Mouse (Mus musculus) heart, postnatal 10 days (tissue): ENCODE measurements at regions not wholly inside any gene's neighbourhood (a gene's known extent, or its start where the extent isn't known, plus 50 kb on each side); places are given as distances from the start of the nearest gene placed in this dataset.

Experiments
- DNase-seq, 2 experiments: peaks; one replicate each; pipeline ENCODE4 v3.0.0; 2021
- intact Hi-C: fragments of 180-260 bp; cut with DNase I; formaldehyde crosslinking; loops from one replicate; pipeline ENCODE4 v1.15.1; 2025

DNA sequence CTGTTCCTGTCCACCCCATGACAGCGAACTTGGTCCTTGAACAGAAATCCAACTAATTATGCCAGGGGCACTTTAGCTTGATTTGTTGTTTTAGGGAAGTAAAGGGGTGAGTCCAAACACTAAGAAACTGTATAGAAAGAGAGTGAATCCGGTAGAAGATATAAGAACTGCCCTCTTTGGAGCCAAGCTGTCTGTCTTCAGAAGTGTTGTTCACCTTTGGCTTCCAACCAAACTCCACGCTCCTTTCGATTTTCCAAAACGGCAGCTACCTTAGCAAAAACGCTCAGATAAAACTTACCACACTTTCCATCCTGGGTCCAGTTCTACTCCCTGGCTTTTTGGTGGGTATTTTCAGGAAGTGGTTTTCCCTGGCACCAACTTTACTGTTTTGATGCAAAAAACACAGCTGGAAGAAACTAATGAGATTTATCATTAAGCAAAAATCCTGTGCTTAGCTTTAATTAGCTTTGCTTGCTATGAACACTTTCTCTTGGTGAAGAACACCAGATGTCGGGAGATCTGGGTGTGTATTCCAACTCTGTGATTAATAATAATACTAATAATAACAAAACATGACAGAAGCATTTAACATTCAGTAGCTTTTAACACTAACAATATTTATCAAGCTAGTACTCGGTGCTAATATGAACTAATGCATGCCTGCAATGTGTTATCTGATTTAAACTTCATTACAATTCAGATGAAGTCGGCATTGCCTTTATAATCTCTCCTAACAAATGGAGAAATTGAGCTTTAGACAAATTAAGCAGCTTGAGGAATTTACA lies 365.3 kb downstream of the Ets1 start:
- peak in 1 of 2 experiments; percentile 21 for DNase-seq
- intact Hi-C loops = no loop called here

DNA sequence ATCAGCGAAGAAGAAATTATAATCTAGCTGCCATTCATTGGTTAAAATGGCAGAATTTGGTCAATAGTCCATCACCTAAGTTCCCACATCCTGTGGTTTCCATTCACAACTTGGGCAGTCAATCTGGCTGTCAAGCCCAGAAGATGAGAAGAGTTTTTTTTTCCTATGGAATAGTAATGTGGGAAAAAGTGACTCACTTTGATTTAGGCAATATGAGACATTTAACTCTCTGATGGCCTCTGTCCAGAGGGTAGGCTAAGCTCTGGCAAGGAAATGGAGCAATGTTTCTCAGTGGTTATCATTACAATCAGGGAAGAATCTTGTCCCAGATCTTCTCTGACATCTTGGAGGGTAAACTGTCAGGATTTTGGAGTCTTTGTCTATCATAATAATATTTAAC lies 367.9 kb downstream of the Ets1 start:
- DNase-seq = no peak
- intact Hi-C loops = no loop called here

DNA sequence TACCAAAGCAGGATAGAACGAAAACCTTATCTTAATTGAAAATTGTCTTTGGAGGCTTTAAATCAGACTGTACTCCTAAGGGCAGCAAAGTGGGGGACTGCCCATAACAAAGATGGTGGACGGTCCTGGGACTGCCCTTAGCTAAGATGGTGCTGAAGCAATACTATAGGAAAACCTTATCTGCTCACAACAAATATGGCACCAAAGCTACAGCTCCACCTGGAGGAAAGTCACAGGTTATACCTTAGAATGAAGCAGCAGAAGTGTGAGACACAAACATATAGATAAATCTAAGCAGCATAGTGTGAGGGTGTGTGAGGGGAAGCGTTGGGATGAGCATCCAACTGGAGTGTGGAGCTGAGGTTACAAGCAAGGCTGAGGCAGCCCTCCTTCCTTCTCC lies 368.5 kb downstream of the Ets1 start:
- DNase-seq = no peak
- intact Hi-C loops = no loop called here

DNA sequence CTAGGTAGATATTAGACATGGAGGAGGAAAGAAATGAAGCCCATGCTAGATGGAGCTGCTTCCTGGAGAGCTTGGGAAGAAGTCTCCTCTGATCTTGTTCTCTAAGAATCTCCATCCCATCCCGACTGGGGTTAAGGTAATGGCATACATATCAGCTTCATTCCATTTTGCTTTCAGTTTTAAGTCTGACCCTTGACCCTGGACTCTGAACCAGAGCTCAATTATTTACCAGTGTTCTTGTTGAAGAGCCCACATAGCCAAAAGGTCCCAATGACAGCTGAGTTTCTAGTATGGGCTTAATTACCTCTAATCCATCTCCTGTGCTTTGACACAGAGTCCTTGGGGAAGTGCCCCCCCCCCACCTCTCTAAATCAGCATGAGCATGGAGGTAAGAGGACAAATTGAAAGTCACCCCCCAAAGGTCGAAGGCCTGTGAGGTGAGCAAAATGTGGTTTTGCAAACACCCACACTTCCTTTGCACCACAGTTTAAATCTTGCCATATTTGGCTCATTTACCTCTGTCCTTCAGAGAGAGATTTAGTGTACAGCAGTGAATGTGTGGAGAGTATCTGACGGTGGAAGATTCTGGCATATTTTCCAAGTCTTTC lies 371.5 kb downstream of the Ets1 start:
- no peak for DNase-seq
- intact Hi-C loops = no loop called here

DNA sequence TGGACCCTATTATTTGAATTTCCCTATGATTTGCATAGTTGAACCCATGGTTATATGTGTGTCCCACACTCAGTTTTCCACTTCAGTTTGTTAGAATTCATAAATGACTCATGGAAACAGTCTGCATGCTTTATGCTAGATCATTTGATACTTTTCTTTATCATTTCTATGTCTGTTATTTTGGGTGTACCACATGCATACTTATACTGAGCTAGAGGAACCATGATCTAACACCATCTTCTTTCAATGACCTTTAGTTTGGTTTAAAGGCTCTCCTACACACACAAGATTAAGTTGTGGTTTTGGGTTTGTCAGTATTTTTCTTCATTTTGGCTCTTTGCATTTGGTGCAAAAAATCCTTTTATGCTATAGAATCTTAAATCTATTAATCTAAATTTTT lies 375.2 kb downstream of the Ets1 start:
- intact Hi-C loops = no loop called here
- DNase-seq = no peak

DNA sequence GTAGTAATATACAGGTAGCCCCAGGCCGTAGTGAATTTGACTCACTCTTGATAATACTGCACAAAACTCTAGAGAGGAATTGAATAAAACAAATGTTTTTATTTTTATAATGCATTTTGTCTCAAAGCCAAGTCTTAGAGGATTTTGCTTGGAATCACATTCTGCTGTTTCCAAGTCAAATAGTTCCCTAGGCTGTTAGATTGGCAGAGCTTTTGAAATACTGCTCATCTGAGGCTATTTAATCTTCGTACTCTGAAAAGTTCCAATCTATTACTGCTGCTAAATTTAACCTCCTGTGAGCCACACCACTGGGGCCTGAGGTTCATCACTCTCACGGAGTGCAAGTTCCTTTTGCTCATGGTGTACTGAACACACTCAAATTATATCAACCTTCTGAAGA lies 399.4 kb downstream of the Ets1 start:
- no peak for DNase-seq
- intact Hi-C loops = no loop called here

DNA sequence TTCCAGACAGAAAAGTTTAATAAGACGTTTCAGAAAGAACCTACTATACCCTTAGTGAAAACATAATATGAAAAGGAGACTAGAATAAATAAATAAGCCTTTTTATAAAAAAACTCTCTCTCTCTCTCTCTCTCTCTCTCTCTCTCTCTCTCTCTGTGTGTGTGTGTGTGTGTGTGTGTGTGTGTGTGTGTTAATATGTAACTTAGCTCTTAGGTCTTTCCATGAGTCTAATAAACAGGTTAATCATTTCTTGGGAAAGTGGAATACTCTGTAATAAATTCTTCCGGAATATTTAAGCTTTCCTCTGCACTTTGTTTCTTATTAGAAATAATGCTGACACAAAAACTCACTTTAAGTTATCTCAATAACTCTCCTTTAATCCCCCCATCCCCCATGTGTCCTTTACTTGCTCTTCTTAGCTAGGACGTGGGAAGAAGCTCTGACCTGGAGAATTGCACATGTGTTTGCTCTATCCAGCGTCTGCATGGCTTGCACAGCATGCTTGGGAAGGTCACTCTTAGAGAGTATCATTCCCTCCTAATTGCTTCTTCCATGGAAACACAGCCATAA lies 403.3 kb downstream of the Ets1 start:
- intact Hi-C loops = no loop called here

DNA sequence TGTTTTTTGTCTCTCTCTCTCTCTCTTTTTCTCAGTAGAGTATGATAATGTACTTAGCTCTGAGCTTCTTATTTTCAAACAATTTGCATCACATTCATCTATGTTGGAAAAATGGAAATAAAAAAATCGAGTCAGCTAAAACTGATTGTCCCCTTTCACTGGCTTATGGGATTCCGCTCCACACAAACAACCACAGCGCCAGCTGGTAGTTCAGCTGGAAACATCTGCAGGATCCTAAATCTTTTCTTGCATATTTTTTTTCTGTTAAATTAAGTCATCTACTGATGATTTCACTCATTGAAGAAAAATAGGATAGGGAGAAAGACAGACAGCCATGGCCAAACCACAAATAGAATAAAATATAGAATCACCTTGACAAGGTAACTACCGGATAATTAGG lies 414.8 kb downstream of the Ets1 start:
- peak; percentile 35 to 42 for DNase-seq
- intact Hi-C loops = no loop called here

More for the DNA sequence above, 403.3 kb downstream of the Ets1 start:
- DNase-seq = no peak

DNA sequence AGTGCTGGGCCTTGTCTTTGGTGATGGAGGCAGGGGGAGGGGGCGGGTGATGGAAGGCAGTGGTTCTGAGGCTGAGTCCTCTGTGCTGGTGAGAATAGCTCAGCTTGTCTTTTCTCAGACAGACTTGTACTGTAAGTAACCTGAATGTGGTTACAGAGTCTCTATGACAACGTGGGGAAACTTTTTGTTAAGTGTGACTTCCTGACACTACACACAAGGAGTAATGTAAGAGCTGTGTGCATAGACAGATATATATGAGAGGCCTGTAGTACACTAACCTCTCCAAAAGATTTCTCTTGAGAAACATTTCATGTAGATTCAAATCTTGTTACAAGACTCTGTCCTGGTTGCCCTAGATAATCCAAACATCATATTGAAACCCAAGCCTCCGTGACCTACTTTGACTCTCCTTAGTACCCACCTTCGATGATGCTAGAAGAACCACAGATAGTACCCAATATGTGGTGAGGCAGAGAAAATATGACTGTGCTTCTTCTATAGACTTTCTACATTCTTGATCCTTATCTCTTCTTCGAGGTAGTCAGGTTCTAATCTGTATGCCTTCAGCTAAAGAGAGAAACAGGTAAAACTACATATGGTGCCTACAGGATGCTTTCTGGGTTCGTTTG lies 424.7 kb downstream of the Ets1 start:
- DNase-seq = no peak
- intact Hi-C loops = no loop called here

DNA sequence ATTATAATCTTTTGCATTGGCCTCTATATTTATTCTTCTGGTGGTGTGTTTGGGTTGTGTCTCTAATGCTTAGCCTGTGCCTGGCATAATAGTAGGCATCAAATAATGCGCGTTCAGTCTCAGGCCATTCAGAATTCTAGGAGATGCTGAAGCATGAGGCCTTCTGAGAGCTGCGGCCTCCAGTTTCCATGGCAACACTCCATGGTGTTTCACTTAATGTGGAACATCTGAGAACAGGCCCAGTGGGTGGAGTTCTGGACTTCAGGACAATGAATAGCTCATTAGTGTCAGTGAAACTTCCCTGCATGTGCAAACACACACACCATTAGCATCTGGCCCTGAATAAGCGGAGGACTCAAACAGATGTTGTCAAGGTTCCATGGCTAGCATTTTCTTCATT lies 426.5 kb downstream of the Ets1 start:
- peak; percentile 60 to 62 for DNase-seq
- intact Hi-C loops = no loop called here

DNA sequence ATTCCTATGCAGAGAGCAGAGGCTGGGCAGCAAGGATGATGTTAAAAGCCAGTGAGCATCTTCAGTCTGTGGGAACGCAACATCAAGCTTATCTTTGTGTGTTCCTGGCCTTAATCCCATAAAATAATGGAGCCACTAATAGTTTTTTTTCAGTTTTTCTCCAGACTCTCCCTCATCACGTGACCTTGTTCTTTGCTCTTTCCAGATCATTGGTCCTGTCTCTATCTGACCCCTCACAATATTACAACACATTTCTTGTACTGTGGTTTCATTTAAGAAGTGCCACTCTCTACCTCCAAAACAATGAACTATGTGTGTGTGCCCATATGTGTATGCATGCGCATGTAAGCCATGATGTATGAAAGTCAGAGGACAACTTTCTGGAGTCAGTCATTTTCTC lies 429.3 kb downstream of the Ets1 start:
- no peak for DNase-seq
- intact Hi-C loops = no loop called here

DNA sequence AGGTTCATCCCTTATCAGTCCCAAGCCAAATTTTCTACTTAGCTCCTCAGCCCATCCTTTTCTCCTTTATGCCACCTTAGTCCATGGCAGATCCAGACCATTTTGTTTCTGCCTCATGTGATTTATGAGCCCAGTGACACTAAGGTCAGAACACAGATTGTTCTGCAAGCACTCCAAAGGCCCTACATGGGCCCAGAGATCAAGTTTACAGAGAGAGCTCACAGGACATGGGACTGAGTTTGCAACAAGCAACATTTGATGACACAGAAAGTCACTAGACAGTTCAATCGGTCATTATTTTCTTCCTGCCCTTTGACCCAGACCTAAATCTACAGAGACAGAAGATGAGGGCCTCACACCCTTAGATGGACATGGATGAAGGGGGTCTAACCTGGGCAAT lies 431.5 kb downstream of the Ets1 start:
- intact Hi-C loops = no loop called here

DNA sequence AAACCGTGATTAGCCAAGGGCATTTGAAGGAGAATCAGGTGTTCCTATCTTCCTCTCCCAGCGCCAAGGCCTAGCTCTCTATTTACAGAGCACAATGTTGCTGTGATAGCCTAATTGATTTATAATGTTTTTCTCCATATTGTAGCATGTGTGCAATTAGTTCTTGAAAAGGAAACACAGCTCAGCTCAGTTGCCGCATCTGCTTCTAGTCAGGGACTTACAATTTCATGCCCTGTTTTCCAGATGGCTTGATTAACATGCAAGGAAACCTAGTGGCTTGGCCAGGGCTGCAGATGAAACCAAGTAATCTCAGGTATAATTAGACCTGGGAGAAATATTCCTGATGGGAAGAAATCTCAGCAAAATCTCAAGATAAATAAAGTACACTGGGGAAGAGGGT lies 434.1 kb downstream of the Ets1 start:
- intact Hi-C loops = no loop called here
- no peak for DNase-seq

More for the DNA sequence above, 431.5 kb downstream of the Ets1 start:
- DNase-seq = no peak

DNA sequence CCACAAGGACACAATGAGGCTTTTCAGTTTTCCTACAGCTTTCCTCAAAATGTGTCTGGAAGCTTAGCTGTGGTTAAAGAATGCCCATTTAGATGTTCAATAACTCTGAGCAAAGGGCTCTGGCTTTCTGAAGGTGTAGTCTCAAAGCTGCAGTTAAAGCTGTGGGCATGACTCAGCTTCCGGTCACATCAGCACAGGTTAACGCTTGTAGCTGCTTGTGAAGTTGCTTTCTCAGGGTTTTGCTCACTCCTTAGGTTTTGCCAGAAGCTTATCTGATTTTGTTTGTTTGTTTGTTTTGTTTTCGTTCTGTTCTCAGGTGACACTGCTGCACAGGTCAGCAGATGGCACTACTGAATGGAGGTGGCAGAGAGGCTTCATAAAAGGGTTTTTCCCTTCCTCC lies 444.2 kb downstream of the Ets1 start:
- no peak for DNase-seq
- intact Hi-C loops = loop anchor here (1.0 to 5.0 kb wide), 3 partner anchors 138 to 678 kb away; no protein-coding TSS in a partner anchor

DNA sequence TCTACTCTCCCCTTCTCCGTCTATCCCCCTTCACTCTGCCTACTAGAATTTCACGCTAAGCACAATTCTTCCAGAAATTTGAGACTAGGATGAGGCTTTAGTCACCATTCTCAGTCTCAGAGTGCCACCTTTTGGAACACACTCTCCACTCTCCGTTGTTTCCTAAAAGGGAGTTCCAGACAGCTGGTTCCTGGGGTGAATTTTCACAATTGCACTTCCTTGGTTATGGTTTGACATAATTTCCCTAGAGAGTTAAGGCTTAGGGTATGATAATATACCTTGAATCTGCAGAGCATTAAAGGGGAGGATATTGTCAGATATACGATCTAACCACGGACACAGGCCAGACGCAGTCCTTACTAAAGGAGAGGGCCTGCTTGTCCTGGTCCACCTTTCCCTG lies 444.8 kb downstream of the Ets1 start:
- intact Hi-C loops = loop anchor here (1.0 to 5.0 kb wide), 3 partner anchors 138 to 678 kb away; no protein-coding TSS in a partner anchor
- DNase-seq = peak; percentile 53 to 60

DNA sequence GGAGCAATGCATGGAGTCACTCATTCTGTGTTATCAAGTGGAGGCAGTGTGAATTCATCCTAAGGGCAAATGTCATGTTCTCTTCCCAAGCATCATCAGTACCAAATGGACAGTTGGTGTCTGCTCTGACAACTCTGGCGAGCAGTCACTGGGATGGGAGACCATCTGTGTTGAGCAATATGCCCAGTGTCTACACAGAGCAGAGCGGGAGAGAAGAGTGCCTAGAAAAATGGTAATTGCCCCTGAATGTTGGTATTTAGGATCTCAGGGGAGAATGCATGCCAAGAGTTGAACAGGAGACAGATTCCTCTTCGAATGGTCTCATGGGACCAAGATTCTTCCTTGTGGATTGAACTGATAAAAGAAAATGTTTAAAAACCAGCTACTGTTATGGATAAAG lies 454.0 kb downstream of the Ets1 start:
- intact Hi-C loops = no loop called here
- no peak for DNase-seq

DNA sequence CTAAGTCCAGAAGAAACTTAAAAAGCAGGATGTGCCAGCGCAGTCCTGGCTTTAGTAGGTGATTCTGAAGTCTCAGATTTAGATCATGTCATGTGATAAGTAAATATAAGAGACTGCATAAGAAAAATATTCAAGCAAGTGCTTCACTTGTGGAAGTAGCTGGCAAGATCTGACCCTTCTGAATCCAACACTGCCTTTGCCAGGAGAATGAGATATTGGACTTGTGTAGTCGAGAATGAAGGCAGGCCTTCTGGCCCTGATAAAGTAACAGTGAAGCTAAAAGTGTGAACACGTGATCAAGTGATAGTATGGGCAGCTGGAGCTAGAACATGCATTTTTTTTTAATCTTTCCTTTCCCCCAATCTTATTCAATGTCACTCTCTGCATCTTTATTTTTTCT lies 455.6 kb downstream of the Ets1 start:
- intact Hi-C loops = no loop called here

DNA sequence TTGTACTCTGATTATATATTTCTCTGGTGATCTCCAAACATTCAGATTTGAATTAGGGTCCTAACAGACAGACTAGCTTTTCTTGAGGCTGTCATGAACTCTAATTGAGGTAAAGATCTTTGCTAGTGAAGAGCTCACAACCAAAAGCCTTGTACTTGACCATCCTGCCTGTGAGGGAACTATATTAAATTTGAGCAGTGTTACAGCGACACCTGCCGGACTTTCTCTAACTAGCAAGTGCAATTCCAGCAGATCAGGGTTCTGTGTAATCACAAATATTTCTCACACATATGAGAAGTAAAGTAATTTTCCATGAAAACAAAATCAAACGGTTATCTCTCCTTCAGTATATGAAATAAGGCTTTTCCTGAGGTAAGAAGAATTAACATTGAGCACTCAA lies 459.6 kb downstream of the Ets1 start:
- peak; percentile 77 to 88 for DNase-seq
- intact Hi-C loops = loop anchor here (1.0 to 5.0 kb wide), 5 partner anchors 152 to 823 kb away; no protein-coding TSS in a partner anchor

More for the DNA sequence above, 455.6 kb downstream of the Ets1 start:
- peak in 1 of 2 experiments; percentile 5 for DNase-seq

DNA sequence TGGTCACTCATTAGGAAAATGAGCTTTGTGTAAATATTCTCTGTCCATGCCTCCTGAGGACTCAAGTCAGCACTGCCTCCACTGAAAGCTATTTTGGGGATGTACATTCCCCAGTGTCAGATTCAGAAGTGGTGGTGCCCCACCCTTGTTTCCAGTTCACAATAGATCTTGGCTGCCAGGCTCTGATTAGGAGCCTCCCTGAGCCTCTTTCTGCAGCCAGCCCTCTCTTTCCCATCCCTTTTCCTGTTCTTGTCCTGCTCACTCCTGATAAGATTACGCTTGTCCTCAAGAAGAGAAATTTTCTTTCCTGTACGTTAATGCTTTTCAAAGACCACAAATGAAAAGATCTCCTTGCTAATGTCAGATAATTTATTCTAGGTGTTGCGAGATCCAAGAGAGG lies 465.2 kb downstream of the Ets1 start:
- peak; percentile 14 to 31 for DNase-seq
- intact Hi-C loops = no loop called here

DNA sequence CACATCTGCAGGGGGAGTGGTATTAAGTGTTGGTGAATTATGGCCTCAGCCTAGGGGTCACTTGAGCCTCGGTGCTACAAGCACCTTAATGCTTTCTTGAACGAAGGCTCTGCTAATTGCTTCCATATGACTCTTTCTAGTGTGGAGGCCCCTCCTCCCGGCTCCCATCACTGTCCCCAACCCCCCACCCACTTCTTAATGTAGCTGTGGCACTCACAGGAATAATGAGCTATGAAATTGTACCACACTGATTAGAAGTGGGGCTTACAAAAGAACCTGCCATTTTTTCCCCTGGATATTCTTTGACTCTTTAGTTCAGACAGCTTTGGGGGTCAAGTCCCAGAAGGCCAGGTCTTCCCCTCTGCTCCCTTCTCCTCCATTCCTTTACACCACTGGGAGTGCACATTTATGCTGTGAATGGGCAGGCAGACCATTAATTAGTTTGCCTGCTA lies 468.6 kb downstream of the Ets1 start:
- DNase-seq = no peak
- intact Hi-C loops = no loop called here

DNA sequence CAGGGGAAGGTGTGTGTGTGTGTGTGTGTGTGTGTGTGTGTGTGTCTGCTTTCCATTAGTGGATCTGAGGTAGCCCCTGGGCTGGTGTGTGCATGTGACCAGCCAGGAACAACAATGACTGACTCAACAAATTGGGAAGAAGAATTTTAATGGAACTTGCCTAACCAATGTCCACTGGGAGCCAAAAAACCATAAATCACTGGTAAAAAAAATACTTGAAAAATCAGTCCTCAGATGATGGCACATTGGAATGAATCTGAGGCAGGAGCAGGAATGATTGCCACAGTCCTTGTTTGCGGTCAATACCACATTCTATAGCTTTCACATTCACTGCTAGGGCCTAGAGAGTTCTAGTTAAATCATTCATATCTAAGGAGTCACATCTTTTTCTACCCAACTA lies 487.8 kb downstream of the Ets1 start:
- no peak for DNase-seq
- intact Hi-C loops = loop anchor here (5.0 kb wide), 1 partner anchor 113 kb away; no protein-coding TSS in a partner anchor
